Mouse (Mus musculus): ENCODE data around the gene Stab1. TPM values are rescaled to one million over a fixed set of nuclear protein-coding genes. Genes with fewer than 3 reads are reported as not detected.

Gene Stab1
- polyA plus RNA-seq, 1 experiment = 0.46 TPM

DNA sequence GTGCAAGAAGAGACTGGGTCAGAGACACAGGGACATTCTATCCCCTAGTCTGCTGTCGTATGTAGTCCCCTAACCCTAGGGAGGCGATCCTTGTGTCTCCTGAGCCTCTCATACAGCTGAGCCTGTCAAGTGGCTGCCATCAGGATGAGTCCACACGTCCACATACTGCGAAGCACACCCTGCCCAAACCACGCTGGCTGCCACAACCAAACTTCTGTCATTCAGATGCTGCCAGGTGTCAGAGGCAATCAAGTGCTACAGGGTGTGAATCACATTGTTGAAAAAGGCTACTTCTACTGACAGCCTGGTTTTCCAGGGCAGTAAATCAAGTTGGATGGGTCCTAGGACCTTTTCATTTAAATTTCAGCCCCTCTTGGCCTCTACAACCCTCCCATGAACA, 9.3 kb upstream of the Stab1 start:
- no peaks in the 10 kb centered on the region for H3K27me3 ChIP-seq (ENCODE audit: control insufficient read depth, insufficient read depth, insufficient read length)
- H3ac ChIP-seq (ENCODE audit: control insufficient read depth, insufficient read length) = no peak overlapping the region
- TF ChIP-seq USF1 (IDR thresholded peaks at IDR 0.05; ENCODE audit: low read depth) (no peak), REST (IDR thresholded peaks at IDR 0.05; ENCODE audit: insufficient read depth, insufficient read length) (no peak), SRF (IDR thresholded peaks at IDR 0.05; ENCODE audit: control insufficient read depth, insufficient read length, low read depth) (no peak), MYOG (IDR thresholded peaks at IDR 0.05; ENCODE audit: control insufficient read depth in 1 of 3, insufficient read depth in 1 of 3, insufficient read length in 2 of 3, low read depth in 2 of 3) (peak in 1 of 3 experiments; percentile 69), MYOD1 (IDR thresholded peaks at IDR 0.05; ENCODE audit: control insufficient read depth in 1 of 3, insufficient read length in 2 of 3, low read depth in 2 of 3) (peak in 2 of 3 experiments; percentile 58 to 81), POLR2AphosphoS2 (IDR thresholded peaks at IDR 0.05; ENCODE audit: insufficient read length, low read depth) (peak; percentile 47), E2F4 (IDR thresholded peaks at IDR 0.05; ENCODE audit: insufficient read depth) (no peak), TCF3 (IDR thresholded peaks at IDR 0.05; ENCODE audit: insufficient read length, low read depth) (no peak), CEBPB (IDR thresholded peaks at IDR 0.05; ENCODE audit: insufficient read depth, poor library complexity, severe bottlenecking) (no peak), POLR2A (IDR thresholded peaks at IDR 0.05; ENCODE audit: insufficient read length, low read depth) (no peak), MAX (IDR thresholded peaks at IDR 0.05; ENCODE audit: low read depth) (no peak), TCF12 (IDR thresholded peaks at IDR 0.05; ENCODE audit: insufficient read depth, poor library complexity, severe bottlenecking) (no peak)
- no peak overlapping the region for H3K4me3 ChIP-seq
- H3K36me3 ChIP-seq (ENCODE audit: control insufficient read depth, insufficient read depth) = peaks cover 56% of the 10 kb centered on the region
- H3K79me2 ChIP-seq (ENCODE audit: control insufficient read depth, insufficient read depth) = peaks cover 4% of the 10 kb centered on the region
- H3K4me2 ChIP-seq (ENCODE audit: low read depth) = no peak overlapping the region

DNA sequence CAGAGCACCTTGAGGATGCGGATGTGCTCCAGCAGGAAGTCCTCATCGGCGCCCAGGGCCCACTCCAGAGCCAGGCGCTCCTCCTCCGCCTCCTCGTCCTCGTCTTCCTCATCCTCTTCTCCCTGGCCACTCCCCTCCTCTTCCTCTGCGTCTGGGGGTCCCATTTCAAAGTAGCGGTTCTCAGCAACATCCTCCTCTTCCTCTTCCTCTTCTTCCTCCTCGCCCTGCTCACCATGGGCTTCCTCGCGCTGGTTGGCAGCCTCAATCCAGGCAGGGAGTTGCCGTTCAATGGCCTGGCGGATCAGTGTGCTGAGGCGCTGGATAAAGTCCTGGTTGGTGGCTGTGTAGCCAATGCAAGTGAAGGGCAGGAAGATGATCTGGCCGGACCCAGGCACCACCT, 8.8 kb upstream of the Stab1 start:
- TF ChIP-seq TCF12 (IDR thresholded peaks at IDR 0.05; ENCODE audit: insufficient read depth, poor library complexity, severe bottlenecking) (no peak), REST (IDR thresholded peaks at IDR 0.05; ENCODE audit: insufficient read depth, insufficient read length) (no peak), USF1 (IDR thresholded peaks at IDR 0.05; ENCODE audit: low read depth) (no peak), MYOG (IDR thresholded peaks at IDR 0.05; ENCODE audit: control insufficient read depth in 1 of 3, insufficient read depth in 1 of 3, insufficient read length in 2 of 3, low read depth in 2 of 3) (no peak), MAX (IDR thresholded peaks at IDR 0.05; ENCODE audit: low read depth) (no peak), E2F4 (IDR thresholded peaks at IDR 0.05; ENCODE audit: insufficient read depth) (no peak), POLR2A (IDR thresholded peaks at IDR 0.05; ENCODE audit: insufficient read length, low read depth) (no peak), MYOD1 (IDR thresholded peaks at IDR 0.05; ENCODE audit: control insufficient read depth in 1 of 3, insufficient read length in 2 of 3, low read depth in 2 of 3) (no peak), CEBPB (IDR thresholded peaks at IDR 0.05; ENCODE audit: insufficient read depth, poor library complexity, severe bottlenecking) (no peak), TCF3 (IDR thresholded peaks at IDR 0.05; ENCODE audit: insufficient read length, low read depth) (no peak), POLR2AphosphoS2 (IDR thresholded peaks at IDR 0.05; ENCODE audit: insufficient read length, low read depth) (no peak)
- Histone ChIP-seq H3K36me3 (ENCODE audit: control insufficient read depth, insufficient read depth) (peaks cover 57% of the 10 kb centered on the region), H3ac (ENCODE audit: control insufficient read depth, insufficient read length) (no peak overlapping the region), H3K4me3 (no peak overlapping the region), H3K4me2 (ENCODE audit: low read depth) (no peak overlapping the region), H3K79me2 (ENCODE audit: control insufficient read depth, insufficient read depth) (peaks cover 4% of the 10 kb centered on the region), H3K27me3 (ENCODE audit: control insufficient read depth, insufficient read depth, insufficient read length) (no peaks in the 10 kb centered on the region)

DNA sequence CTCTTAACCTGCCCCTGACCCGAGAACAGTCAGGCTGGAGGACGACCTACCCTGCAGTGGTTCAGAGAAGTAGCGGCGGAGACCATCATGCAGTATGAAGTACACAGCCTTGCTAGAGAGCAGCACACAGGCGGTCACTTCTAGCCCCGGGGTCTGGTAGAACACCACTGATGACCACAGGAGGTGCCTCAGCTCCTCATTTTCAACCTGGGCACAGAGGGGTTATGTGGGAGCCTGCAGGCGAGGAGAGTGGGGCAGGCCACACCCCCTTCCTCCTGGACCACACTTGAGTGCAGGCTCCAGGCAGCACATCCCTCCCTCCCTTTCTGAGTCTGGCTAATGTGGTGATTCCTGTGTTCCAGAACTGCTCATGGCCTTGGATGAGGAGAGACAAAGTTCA, 5.1 kb upstream of the Stab1 start:
- Histone ChIP-seq H3ac (ENCODE audit: control insufficient read depth, insufficient read length) (no peak overlapping the region), H3K4me2 (ENCODE audit: low read depth) (no peak overlapping the region), H3K79me2 (ENCODE audit: control insufficient read depth, insufficient read depth) (no peaks in the 10 kb centered on the region), H3K27me3 (ENCODE audit: control insufficient read depth, insufficient read depth, insufficient read length) (no peaks in the 10 kb centered on the region), H3K4me3 (no peak overlapping the region), H3K36me3 (ENCODE audit: control insufficient read depth, insufficient read depth) (peaks cover 48% of the 10 kb centered on the region)
- no peak for TF ChIP-seq USF1 (IDR thresholded peaks at IDR 0.05; ENCODE audit: low read depth)
- TF ChIP-seq POLR2A (IDR thresholded peaks at IDR 0.05; ENCODE audit: insufficient read length, low read depth) = no peak
- TF ChIP-seq POLR2AphosphoS2 (IDR thresholded peaks at IDR 0.05; ENCODE audit: insufficient read length, low read depth) = peak; percentile 43
- no peak for TF ChIP-seq E2F4 (IDR thresholded peaks at IDR 0.05; ENCODE audit: insufficient read depth)

- no peak overlapping the region for H3K4me3 ChIP-seq
- peaks cover 48% of the 10 kb centered on the region for H3K36me3 ChIP-seq (ENCODE audit: control insufficient read depth, insufficient read depth)
- peak; percentile 23 for TF ChIP-seq POLR2A (IDR thresholded peaks at IDR 0.05; ENCODE audit: insufficient read length, low read depth)
- no peak for TF ChIP-seq E2F4 (IDR thresholded peaks at IDR 0.05; ENCODE audit: insufficient read depth)
- no peak overlapping the region for H3K4me2 ChIP-seq (ENCODE audit: low read depth)
- no peaks in the 10 kb centered on the region for H3K27me3 ChIP-seq (ENCODE audit: control insufficient read depth, insufficient read depth, insufficient read length)
- H3K79me2 ChIP-seq (ENCODE audit: control insufficient read depth, insufficient read depth) = no peaks in the 10 kb centered on the region
- H3ac ChIP-seq (ENCODE audit: control insufficient read depth, insufficient read length) = no peak overlapping the region
Measured at GRCm38 (mm10) chr14:31172781-31173455, 4.5 kb upstream of the Stab1 start.

GRCm38 (mm10) chr14:31171821-31172220, 3.4 kb upstream of the Stab1 start:
- no peaks in the 10 kb centered on the region for H3K27me3 ChIP-seq (ENCODE audit: control insufficient read depth, insufficient read depth, insufficient read length)
- TF ChIP-seq TCF12 (IDR thresholded peaks at IDR 0.05; ENCODE audit: insufficient read depth, poor library complexity, severe bottlenecking) (no peak), TCF3 (IDR thresholded peaks at IDR 0.05; ENCODE audit: insufficient read length, low read depth) (no peak), MYOG (IDR thresholded peaks at IDR 0.05; ENCODE audit: control insufficient read depth in 1 of 3, insufficient read depth in 1 of 3, insufficient read length in 2 of 3, low read depth in 2 of 3) (no peak), REST (IDR thresholded peaks at IDR 0.05; ENCODE audit: insufficient read depth, insufficient read length) (no peak), MAX (IDR thresholded peaks at IDR 0.05; ENCODE audit: low read depth) (no peak)
- H3K4me2 ChIP-seq (ENCODE audit: low read depth) = no peak overlapping the region
- no peak overlapping the region for H3ac ChIP-seq (ENCODE audit: control insufficient read depth, insufficient read length)
- H3K4me3 ChIP-seq = no peak overlapping the region
- H3K79me2 ChIP-seq (ENCODE audit: control insufficient read depth, insufficient read depth) = no peaks in the 10 kb centered on the region
- peaks cover 48% of the 10 kb centered on the region for H3K36me3 ChIP-seq (ENCODE audit: control insufficient read depth, insufficient read depth)

All from myocyte (in vitro differentiated cells).